Mouse (Mus musculus): ENCODE data around the gene Spaca4.

Spaca4 gene

DNA sequence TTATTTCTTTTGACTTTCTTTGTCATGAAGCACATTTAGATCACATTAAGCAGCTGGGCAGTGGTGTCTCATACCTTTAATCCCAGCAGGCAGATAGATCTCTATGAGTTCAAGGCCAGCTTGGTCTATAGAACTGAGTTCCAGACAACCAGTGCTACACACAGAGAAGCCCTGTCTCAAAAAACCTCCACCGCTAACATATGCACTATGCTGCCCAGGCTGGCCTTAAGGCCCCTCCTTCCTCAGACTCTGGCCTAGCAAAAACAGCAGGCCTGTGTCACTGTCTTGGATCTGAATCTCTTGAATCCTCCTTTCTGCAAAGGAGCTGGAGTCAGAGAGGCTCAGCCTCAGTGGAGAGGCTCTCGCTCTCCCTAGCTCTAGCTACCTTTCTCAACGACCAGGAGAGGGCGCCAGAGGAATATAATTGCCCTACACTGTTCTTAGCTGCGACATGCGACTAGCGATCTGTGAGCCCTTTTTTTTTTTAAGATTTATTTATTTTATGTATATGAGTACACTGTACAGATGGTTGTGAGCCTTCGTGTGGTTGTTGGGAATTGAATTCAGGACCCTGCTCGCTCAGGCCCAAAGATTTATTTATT lies 13.7 kb upstream of the Spaca4 start:
- in situ Hi-C loops (cut with MboI; ENCODE audit: low pct_unique_long_range_greater_than_20kb in 1 of 2, low sequenced_read_pairs in 2 of 2, unreplicated experiment in 1 of 2) = loop anchor here in 1 of 2 experiments (10.0 kb wide), 1 partner anchor 186 kb away; the partner anchor contains the start of genes Ccdc114 and Emp3

GRCm38 (mm10) chr7:45733477-45733876 lies 7.9 kb upstream of the Spaca4 start:
- in situ Hi-C loops (cut with MboI; ENCODE audit: low pct_unique_long_range_greater_than_20kb in 1 of 2, low sequenced_read_pairs in 2 of 2, unreplicated experiment in 1 of 2) = loop anchor here (5.0 to 10.0 kb wide), 2 partner anchors 74 to 191 kb away; partner anchors contain the start of genes Ccdc114 (in 1 of the 2) and Emp3 (in 1 of the 2)

- in situ Hi-C loops (cut with MboI; ENCODE audit: low pct_unique_long_range_greater_than_20kb in 1 of 2, low sequenced_read_pairs in 2 of 2, unreplicated experiment in 1 of 2) = loop anchor here (5.0 to 10.0 kb wide), 2 partner anchors 76 to 194 kb away; partner anchors contain the start of genes Ccdc114 (in 1 of the 2) and Emp3 (in 1 of the 2)
Measured at GRCm38 (mm10) chr7:45730727-45731431, 5.3 kb upstream of the Spaca4 start.

DNA sequence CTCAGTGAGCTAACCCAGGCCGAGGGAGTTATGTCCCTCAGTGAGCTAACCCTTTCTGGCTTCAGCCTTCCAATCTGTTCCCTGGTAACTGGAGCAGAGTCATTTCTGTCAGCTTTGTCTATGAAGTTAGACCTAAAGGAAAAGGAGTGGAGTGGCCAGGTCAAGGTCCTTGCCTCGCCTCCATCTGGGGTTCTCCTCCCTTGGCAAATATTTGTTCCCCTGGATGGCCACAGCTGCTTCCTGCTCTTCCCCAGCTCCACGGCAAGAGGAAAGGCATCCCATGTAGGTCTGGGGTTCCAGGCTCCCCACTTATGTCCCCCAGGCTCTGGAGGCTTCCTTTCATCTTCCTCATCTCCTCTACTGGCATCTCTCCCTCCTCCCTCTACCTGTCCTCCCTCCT lies 2.0 kb upstream of the Spaca4 start:
- in situ Hi-C loops (cut with MboI; ENCODE audit: low pct_unique_long_range_greater_than_20kb in 1 of 2, low sequenced_read_pairs in 2 of 2, unreplicated experiment in 1 of 2) = no loop called here

- in situ Hi-C loops (cut with MboI; ENCODE audit: low pct_unique_long_range_greater_than_20kb in 1 of 2, low sequenced_read_pairs in 2 of 2, unreplicated experiment in 1 of 2) = no loop called here
Measured at GRCm38 (mm10) chr7:45726419-45726818, 806 bp upstream of the Spaca4 start.

- in situ Hi-C loops (cut with MboI; ENCODE audit: low pct_unique_long_range_greater_than_20kb in 1 of 2, low sequenced_read_pairs in 2 of 2, unreplicated experiment in 1 of 2) = no loop called here
Measured at GRCm38 (mm10) chr7:45725151-45725550, 462 bp downstream of the Spaca4 start.

DNA sequence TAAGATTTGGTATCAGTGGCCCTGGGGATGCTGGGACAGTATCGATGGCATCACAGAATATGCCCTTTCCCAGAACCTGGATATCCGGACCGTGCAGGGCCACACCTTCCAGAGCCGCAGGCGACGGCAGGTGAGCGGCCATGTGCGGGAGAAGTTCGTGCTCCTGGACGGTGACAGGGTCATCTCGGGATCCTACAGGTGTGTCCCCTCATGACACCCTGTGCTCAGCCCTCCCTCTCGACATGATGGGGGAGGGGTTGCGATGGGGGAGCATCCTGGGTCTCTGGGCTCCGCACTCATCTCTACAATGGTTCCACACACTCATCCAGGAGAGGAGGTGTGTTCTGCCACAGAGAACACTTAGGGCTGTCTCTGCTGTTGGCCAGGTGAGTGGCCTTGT lies 1.8 kb downstream of the Spaca4 start:
- in situ Hi-C loops (cut with MboI; ENCODE audit: low pct_unique_long_range_greater_than_20kb in 1 of 2, low sequenced_read_pairs in 2 of 2, unreplicated experiment in 1 of 2) = no loop called here

DNA sequence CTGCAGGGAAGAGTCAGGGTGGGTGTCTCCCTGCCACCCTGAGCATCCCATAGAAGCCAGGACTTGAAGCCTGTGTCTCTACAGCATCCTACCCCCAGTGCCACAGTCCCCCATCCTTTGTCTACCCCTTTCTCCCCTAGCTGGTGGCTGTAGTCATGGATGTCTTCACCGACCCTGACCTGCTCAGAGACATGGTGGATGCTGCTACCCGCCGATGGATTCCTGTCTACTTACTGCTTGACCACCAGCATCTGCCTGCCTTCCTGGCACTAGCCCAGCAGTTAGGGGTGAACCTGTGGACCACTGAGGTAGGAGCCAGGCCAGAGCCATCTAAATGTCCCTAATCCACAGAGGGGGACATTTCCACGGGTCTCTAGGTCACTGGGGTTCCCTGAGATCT lies 2.3 kb downstream of the Spaca4 start:
- in situ Hi-C loops (cut with MboI; ENCODE audit: low pct_unique_long_range_greater_than_20kb in 1 of 2, low sequenced_read_pairs in 2 of 2, unreplicated experiment in 1 of 2) = no loop called here

GRCm38 (mm10) chr7:45722348-45722713 lies 3.3 kb downstream of the Spaca4 start:
- in situ Hi-C loops (cut with MboI; ENCODE audit: low pct_unique_long_range_greater_than_20kb in 1 of 2, low sequenced_read_pairs in 2 of 2, unreplicated experiment in 1 of 2) = no loop called here

DNA sequence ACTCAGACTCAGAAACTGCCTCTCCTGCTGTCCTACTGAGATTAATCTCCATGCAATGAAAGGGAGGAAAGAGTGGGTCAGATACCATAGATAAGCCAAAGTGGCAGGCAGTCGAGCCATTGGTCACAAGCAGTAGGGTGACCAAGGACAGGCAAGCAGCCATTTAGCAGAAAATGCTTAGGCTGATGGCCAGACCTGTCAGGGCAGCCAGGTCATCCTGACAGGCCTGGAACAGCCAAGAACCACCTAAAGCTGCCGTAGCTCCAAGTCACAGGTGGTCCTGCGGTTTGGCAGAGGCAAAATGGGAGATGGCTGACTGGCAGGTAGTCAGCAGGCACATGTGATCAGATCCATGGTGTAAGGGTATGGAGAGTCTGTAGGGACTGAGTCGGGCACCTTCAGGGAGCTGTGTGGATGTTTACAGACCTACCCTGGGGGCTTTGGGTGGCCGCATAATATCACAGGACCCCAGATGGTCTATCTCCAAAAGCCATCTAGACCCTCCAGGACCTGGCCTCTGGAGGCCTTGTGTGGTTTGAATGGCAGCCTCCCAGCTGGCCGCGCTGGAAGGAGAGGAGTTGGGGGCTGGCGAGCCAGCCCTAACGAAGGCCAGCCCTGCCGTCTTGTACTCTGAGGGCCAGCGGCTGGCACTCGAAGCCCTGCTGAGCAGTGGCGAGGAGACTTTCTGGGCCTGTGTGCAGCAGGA lies 3.8 kb downstream of the Spaca4 start:
- in situ Hi-C loops (cut with MboI; ENCODE audit: low pct_unique_long_range_greater_than_20kb in 1 of 2, low sequenced_read_pairs in 2 of 2, unreplicated experiment in 1 of 2) = no loop called here

- in situ Hi-C loops (cut with MboI; ENCODE audit: low pct_unique_long_range_greater_than_20kb in 1 of 2, low sequenced_read_pairs in 2 of 2, unreplicated experiment in 1 of 2) = no loop called here
Measured at GRCm38 (mm10) chr7:45721234-45721571, 4.4 kb downstream of the Spaca4 start.

GRCm38 (mm10) chr7:45720413-45721233 lies 5.0 kb downstream of the Spaca4 start, which contains the start of gene Fam83e:
Gene Fam83e (plus strand): TSS chr7:45721212.
- in situ Hi-C loops (cut with MboI; ENCODE audit: low pct_unique_long_range_greater_than_20kb in 1 of 2, low sequenced_read_pairs in 2 of 2, unreplicated experiment in 1 of 2) = no loop called here

DNA sequence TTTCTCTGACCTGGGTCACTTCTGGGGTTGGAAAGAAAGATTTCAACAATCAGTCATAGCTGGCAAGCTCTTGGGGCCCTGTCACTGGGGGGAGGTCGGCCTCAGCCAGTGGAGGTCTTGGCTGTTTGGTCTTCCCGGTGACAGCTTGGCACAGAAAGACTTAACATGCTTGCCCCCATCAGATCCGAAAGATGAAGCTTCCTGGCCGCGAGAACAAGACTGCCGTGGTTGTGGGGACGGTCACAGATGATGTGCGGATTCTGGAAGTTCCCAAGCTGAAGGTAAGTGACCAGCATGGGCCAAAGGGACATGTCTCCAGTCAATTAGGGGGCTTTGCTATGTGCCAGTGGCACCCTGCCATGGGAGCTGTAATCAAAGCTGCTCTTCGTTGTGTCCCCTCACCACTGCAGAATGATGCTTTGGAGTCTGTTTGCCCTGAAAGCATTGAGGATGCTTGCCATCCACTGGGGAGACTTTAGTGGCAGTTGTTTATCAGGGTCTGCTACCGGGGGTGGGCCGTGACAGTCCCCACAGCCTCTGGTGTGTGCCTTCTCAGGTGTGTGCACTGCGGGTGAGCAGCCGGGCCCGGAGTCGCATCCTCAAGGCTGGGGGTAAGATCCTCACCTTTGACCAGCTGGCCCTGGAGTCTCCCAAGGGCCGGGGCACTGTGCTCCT lies 5.7 kb downstream of the Spaca4 start:
- in situ Hi-C loops (cut with MboI; ENCODE audit: low pct_unique_long_range_greater_than_20kb in 1 of 2, low sequenced_read_pairs in 2 of 2, unreplicated experiment in 1 of 2) = no loop called here

- in situ Hi-C loops (cut with MboI; ENCODE audit: low pct_unique_long_range_greater_than_20kb in 1 of 2, low sequenced_read_pairs in 2 of 2, unreplicated experiment in 1 of 2) = no loop called here
Measured at GRCm38 (mm10) chr7:45719180-45719579, 6.4 kb downstream of the Spaca4 start.

- in situ Hi-C loops (cut with MboI; ENCODE audit: low pct_unique_long_range_greater_than_20kb in 1 of 2, low sequenced_read_pairs in 2 of 2, unreplicated experiment in 1 of 2) = no loop called here
Measured at GRCm38 (mm10) chr7:45718331-45718730, 7.3 kb downstream of the Spaca4 start.

- in situ Hi-C loops (cut with MboI; ENCODE audit: low pct_unique_long_range_greater_than_20kb in 1 of 2, low sequenced_read_pairs in 2 of 2, unreplicated experiment in 1 of 2) = no loop called here
Measured at GRCm38 (mm10) chr7:45717918-45718297, 7.7 kb downstream of the Spaca4 start, which contains the start of gene Sphk2. Gene Sphk2 (minus strand): TSS chr7:45718002.

DNA sequence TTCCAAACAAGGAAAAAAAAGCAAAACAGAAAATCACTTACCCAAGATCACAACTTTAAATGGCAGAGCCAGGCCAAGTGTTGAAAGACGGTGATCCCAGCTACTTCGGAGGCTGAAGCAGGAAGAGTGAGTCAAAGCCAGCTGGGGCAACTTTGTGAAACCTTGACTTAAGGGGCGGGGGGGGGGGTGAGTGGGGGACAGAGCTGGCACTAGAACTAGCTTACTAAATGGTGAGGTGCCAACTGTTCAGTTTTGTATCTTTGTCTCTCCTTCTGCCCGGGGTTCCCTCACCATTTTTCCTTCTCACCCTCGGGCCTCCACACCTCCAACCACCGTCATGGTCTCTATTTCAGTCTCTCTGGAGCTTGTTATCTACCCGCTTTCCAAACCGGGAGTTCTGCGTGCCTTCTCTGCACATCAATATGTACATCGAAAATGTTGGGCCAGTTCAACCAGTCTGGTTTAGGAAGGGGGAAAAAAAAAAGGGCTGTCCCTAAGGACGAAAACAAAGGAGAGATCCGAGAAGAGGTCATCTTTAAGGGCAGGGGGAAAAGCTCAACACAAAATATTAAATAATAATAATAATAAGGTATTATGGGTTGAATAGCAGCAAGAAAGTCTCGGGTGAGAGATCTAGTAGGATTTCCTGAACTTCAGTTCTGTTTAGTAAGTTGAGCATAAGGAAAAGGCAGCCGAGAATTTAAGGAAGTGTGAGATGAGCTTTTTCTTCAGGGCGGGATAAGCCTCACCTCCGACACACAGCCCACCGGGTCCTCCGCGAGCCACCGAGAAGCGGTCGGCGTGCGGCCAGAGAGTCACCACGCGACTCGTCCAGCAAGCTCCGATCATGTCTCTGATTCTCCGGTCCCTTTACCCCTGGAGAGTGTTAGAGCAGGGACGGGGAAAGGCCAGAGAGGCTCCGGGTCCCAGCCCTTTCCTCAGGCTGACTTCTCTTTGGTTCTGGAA lies 8.4 kb downstream of the Spaca4 start:
- in situ Hi-C loops (cut with MboI; ENCODE audit: low pct_unique_long_range_greater_than_20kb in 1 of 2, low sequenced_read_pairs in 2 of 2, unreplicated experiment in 1 of 2) = no loop called here

All from mouse embryonic stem cell (cell line).